Mouse (Mus musculus): ENCODE data around the gene Syce1l.

Gene Syce1l

GRCm38 (mm10) chr8:113642926-113643325, at the start of gene Syce1l:
TSS of gene Syce1l (plus strand) at chr8:113643213.
- no peak for DNase-seq (ENCODE audit: low spot score)

- DNase-seq (ENCODE audit: low spot score): no peak
Observed at GRCm38 (mm10) chr8:113598401-113598800, 44.6 kb upstream of the Syce1l start.

- no peak for DNase-seq (ENCODE audit: low spot score)
Observed at GRCm38 (mm10) chr8:113632634-113633033, 10.4 kb upstream of the Syce1l start.

- no peak for DNase-seq (ENCODE audit: low spot score)
Observed at GRCm38 (mm10) chr8:113634161-113634560, 8.9 kb upstream of the Syce1l start.

GRCm38 (mm10) chr8:113634670-113635591, 8.1 kb upstream of the Syce1l start, which contains the start of gene Mon1b:
TSS of gene Mon1b (plus strand) at chr8:113635587.
- DNase-seq (ENCODE audit: low spot score): peak; percentile 96

- no peak for DNase-seq (ENCODE audit: low spot score)
Observed at GRCm38 (mm10) chr8:113635592-113636279, 7.3 kb upstream of the Syce1l start.

DNA sequence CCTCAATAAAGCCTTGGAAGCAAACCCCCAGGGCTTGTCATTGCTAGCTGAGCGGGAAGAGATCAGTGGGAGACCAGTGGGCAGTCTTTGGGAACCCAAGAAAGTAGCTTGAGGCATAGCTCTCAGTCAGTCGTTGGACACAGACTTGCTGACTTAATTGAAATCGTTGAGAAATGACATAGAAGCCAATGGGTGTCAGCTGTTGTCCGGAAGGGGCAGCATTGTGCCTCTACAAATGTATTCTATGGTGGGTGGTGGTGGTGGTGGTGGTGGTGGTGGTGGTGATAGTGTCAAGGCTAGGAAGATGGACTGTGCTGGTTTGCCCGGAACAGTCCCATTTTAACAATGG, 6.8 kb upstream of the Syce1l start:
- no peak for DNase-seq (ENCODE audit: low spot score)

- DNase-seq (ENCODE audit: low spot score): no peak
Observed at GRCm38 (mm10) chr8:113640357-113640756, 2.7 kb upstream of the Syce1l start.

- no peak for DNase-seq (ENCODE audit: low spot score)
Observed at GRCm38 (mm10) chr8:113643479-113644210, 632 bp downstream of the Syce1l start.

GRCm38 (mm10) chr8:113645220-113645619, 2.2 kb downstream of the Syce1l start:
- no peak for DNase-seq (ENCODE audit: low spot score)

GRCm38 (mm10) chr8:113652450-113652849, 9.4 kb downstream of the Syce1l start:
- DNase-seq (ENCODE audit: low spot score): no peak

- no peak for DNase-seq (ENCODE audit: low spot score)
Observed at GRCm38 (mm10) chr8:113653151-113653550, 10.1 kb downstream of the Syce1l start.

- DNase-seq (ENCODE audit: low spot score): no peak
Observed at GRCm38 (mm10) chr8:113656154-113656553, 13.1 kb downstream of the Syce1l start.

DNA sequence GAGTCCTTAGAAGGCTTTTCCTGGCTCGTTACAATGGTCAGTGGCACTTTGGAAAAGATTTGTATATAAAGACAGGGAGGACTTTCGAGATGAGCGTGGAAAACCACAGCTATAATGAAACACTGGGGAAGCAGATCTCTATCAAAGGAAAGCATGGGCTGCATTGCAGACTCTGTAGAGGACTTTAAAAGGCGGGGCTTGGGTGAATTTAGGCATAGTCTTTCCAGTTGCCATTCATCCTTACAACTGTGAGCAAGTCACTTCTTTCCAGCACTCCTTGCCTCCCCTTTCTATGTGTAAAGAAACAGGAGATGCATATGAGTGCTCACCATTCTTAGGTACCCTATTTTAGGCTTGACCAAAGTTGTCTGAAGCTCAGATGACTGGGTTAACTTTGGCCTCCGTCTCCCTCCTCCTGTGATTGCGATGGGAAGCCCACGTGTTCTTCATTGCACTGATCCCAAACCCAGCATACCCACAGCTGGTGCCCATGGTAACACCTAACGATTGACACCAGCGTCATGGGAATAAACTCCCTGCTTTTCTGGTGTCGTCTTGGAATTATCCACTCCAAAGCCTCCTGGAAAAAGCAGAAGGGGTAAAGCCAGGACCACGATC, 13.8 kb downstream of the Syce1l start:
- no peak for DNase-seq (ENCODE audit: low spot score)

- no peak for DNase-seq (ENCODE audit: low spot score)
Observed at GRCm38 (mm10) chr8:113660128-113660527, 17.1 kb downstream of the Syce1l start.

- peak; percentile 77 for DNase-seq (ENCODE audit: low spot score)
Observed at GRCm38 (mm10) chr8:113664544-113664943, 21.5 kb downstream of the Syce1l start.

- DNase-seq (ENCODE audit: low spot score): no peak
Observed at GRCm38 (mm10) chr8:113665036-113665435, 22.0 kb downstream of the Syce1l start.

GRCm38 (mm10) chr8:113665951-113666350, 22.9 kb downstream of the Syce1l start:
- no peak for DNase-seq (ENCODE audit: low spot score)

- no peak for DNase-seq (ENCODE audit: low spot score)
Observed at GRCm38 (mm10) chr8:113666714-113667432, 23.9 kb downstream of the Syce1l start.

DNA sequence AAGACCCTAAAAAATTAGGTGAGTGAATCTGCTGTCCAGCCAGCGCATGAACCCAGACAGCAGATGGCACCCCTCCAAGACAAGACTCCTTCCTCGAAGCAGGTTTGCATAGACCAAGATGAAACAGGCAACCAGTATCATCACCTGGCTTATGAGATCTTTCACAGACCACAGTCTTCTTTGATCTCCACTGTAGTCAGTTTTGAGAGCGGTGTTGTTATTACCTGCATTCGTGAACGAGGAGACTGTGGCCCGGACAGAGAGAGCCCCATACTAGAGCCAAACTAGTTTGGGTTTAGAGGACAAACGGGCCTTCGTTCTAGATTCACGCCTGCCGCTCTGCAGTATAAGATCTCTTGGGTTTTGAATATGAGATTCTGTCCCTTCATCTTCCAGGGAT, 26.9 kb downstream of the Syce1l start:
- DNase-seq (ENCODE audit: low spot score): no peak

DNA sequence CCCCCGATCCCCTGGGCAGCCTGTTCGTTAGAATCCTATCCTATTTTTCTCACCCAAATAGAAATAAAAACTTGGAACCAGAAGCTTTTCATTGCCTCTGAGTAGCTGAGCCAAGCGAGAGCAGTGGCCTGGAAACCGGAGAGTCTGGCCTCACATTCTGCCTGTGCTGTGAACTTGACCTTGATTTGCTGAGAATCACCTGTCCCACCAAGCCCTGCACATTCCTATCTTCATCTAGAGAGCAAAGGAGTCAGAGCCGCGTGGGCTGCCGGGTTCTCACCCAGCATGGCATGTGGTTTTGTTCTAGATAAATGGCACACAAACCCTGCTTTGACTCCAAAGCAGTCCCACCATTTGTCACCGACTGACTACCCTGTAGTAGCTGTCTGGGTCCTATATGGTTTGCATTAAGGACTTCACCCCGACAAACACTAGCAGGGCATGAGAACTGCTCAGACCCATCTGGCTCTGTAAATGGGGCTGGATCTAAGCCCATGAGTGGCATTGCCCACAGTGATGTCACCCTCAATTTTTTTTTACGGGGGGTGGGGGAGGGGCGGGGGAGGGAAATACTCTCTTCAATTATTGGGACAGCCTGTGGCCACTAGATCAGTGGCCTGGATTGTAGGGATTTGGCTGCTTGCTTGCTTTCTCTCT, 29.7 kb downstream of the Syce1l start:
- DNase-seq (ENCODE audit: low spot score): no peak
